Mouse (Mus musculus): ENCODE data around the gene Tbc1d10b. TPM values are rescaled to one million over a fixed set of nuclear protein-coding genes. Genes with fewer than 3 reads are reported as not detected.

The Tbc1d10b gene
- total and polyA plus RNA-seq, 3 experiments, result 37.4 to 70.3 TPM; not detected in 1

DNA sequence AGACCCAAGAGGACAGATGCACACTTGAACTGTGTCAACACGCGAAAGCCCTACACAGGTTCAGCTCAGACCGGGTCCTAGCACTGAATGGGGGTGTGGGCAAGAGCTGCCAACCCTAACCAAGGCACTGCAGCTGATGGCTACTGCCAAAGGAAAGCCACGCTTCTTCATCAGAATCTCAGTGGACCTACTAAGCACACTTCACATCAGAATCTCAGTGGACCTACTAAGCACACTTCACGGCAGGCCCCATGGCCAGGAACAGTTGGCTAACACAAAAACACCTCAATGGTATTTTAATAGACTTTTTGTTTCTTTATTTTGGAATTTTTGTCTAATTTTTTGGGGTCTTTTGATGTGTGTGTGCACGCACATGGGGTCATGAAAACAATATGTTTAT, 55.8 kb downstream of the Tbc1d10b start:
- H3K27me3 ChIP-seq (ENCODE audit: control insufficient read depth in 1 of 2, insufficient read depth in 2 of 2, low read length in 2 of 2), result no peaks in the 10 kb centered on the region
- peaks cover 0 to 10% of the 10 kb centered on the region in 2 experiments; a peak in 2 of 4 replicates for H3K36me3 ChIP-seq (ENCODE audit: control insufficient read depth in 1 of 2, insufficient read depth in 2 of 2, low read length in 2 of 2)
- H3K9ac ChIP-seq (ENCODE audit: control insufficient read depth, low read depth, low read length, poor library complexity, severe bottlenecking), result no peak overlapping the region
- no peak for DNase-seq (ENCODE audit: low read depth, low spot score)
- H3K27ac ChIP-seq (ENCODE audit: control insufficient read depth, low read depth, low read length), result no peak overlapping the region
- H3K9me3 ChIP-seq (replicated peaks; ENCODE audit: insufficient read depth, low read length), result no peaks in the 10 kb centered on the region
- H3K4me3 ChIP-seq (ENCODE audit: control insufficient read depth in 1 of 2, insufficient read depth in 1 of 2, low read depth in 2 of 2, low read length in 2 of 2), result no peak overlapping the region
- H3K79me2 ChIP-seq (ENCODE audit: control insufficient read depth, insufficient read depth, low read length, poor library complexity), result no peaks in the 10 kb centered on the region
- TF ChIP-seq USF1 (IDR thresholded peaks at IDR 0.05; ENCODE audit: low read depth, low read length), result no peak
- no peak for TF ChIP-seq MAX (IDR thresholded peaks at IDR 0.05; ENCODE audit: low read length)
- no peak for TF ChIP-seq CHD2 (IDR thresholded peaks at IDR 0.05; ENCODE audit: low read length)
- TF ChIP-seq ZMIZ1 (IDR thresholded peaks at IDR 0.05; ENCODE audit: low read depth, low read length), result no peak
- peak; percentile 87 for TF ChIP-seq ZKSCAN1 (IDR thresholded peaks at IDR 0.05; ENCODE audit: low read depth, low read length)
- TF ChIP-seq BHLHE40 (IDR thresholded peaks at IDR 0.05; ENCODE audit: borderline replicate concordance, low read depth, low read length), result no peak
- no peak for TF ChIP-seq CHD1 (IDR thresholded peaks at IDR 0.05; ENCODE audit: low read depth, low read length)
- no peak for TF ChIP-seq TAL1 (IDR thresholded peaks at IDR 0.05; ENCODE audit: low read length)
- peaks cover 3 to 9% of the 10 kb centered on the region in 2 experiments; a peak in 3 of 4 replicates for H3K4me1 ChIP-seq (ENCODE audit: control insufficient read depth in 1 of 2, insufficient read depth in 2 of 2, low read length in 2 of 2)

DNA sequence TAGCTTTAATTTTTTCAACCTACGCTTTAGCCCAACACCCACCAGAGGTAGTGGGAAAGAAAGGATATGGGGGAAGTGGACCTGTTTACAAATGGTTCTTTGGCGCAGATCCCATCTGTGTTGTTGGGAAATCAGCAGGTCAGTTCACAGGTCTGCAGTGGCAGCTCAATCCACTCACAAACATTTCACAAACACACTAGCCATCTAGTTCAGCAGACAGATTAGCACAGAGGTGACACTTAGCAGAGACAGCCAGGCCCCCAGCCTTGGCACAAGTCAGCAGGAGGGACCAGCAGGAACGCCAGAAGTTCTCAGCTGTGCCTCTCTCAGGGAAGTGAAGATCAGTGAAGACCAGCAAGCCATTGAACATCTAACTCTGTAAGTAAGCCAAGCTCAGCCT, 60.4 kb downstream of the Tbc1d10b start:
- Histone ChIP-seq H3K4me1 (ENCODE audit: control insufficient read depth in 1 of 2, insufficient read depth in 2 of 2, low read length in 2 of 2) (peaks cover 15 to 31% of the 10 kb centered on the region in 2 experiments), H3K9me3 (replicated peaks; ENCODE audit: insufficient read depth, low read length) (no peaks in the 10 kb centered on the region), H3K4me3 (ENCODE audit: control insufficient read depth in 1 of 2, insufficient read depth in 1 of 2, low read depth in 2 of 2, low read length in 2 of 2) (no peak overlapping the region), H3K9ac (ENCODE audit: control insufficient read depth, low read depth, low read length, poor library complexity, severe bottlenecking) (no peak overlapping the region), H3K36me3 (ENCODE audit: control insufficient read depth in 1 of 2, insufficient read depth in 2 of 2, low read length in 2 of 2) (peaks cover 0 to 24% of the 10 kb centered on the region in 2 experiments; a peak in 2 of 4 replicates), H3K27me3 (ENCODE audit: control insufficient read depth in 1 of 2, insufficient read depth in 2 of 2, low read length in 2 of 2) (no peaks in the 10 kb centered on the region), H3K27ac (ENCODE audit: control insufficient read depth, low read depth, low read length) (no peak overlapping the region), H3K79me2 (ENCODE audit: control insufficient read depth, insufficient read depth, low read length, poor library complexity) (no peaks in the 10 kb centered on the region)
- TF ChIP-seq EP300 (IDR thresholded peaks at IDR 0.05; ENCODE audit: low read depth in 1 of 2, low read length in 2 of 2) (no peak), BHLHE40 (IDR thresholded peaks at IDR 0.05; ENCODE audit: borderline replicate concordance, low read depth, low read length) (no peak), MXI1 (IDR thresholded peaks at IDR 0.05; ENCODE audit: low read depth, low read length) (no peak), CHD2 (IDR thresholded peaks at IDR 0.05; ENCODE audit: low read length) (no peak), TAL1 (IDR thresholded peaks at IDR 0.05; ENCODE audit: low read length) (no peak)
- no peak for DNase-seq (ENCODE audit: low read depth, low spot score)

Other genes with a start within 250 kb of the Tbc1d10b start
- gene Cdipt, start 232.6 kb downstream of the Tbc1d10b start, total RNA-seq (2012; rRNA removed), result 72.5 and 98.4 TPM in 2 replicates
- 100 to 1,000 TPM in 1 of 2 experiments, not detected in 1; 151 TPM for gene Cdipt, start 232.6 kb downstream of the Tbc1d10b start, polyA plus RNA-seq (2012; ENCODE audit: insufficient read depth in 1 of 2, insufficient read length in 2 of 2, low read depth in 1 of 2, low replicate concordance in 2 of 2, missing spikeins in 1 of 2)
- 0.35 and 0.49 TPM in 2 replicates for gene Cdiptos, start 232.4 kb downstream of the Tbc1d10b start, total RNA-seq (2012; rRNA removed)
- gene Cdiptos, start 232.4 kb downstream of the Tbc1d10b start, polyA plus RNA-seq (2012; ENCODE audit: insufficient read depth in 1 of 2, insufficient read length in 2 of 2, low read depth in 1 of 2, low replicate concordance in 2 of 2, missing spikeins in 1 of 2), result 1 to 10 TPM in 1 of 2 experiments, not detected in 1; 1.8 TPM
- gene Mvp, start 193.8 kb downstream of the Tbc1d10b start, total RNA-seq (2012; rRNA removed), result 19.4 and 19.8 TPM in 2 replicates
- gene Mvp, start 193.8 kb downstream of the Tbc1d10b start, polyA plus RNA-seq (2012; ENCODE audit: insufficient read depth in 1 of 2, insufficient read length in 2 of 2, low read depth in 1 of 2, low replicate concordance in 2 of 2, missing spikeins in 1 of 2), result 10 to 100 TPM in 1 of 2 experiments, not detected in 1; 20.6 TPM
- gene Pagr1b, start 192.0 kb downstream of the Tbc1d10b start, total RNA-seq (2012; rRNA removed), result 0.39 TPM in 1 of 2 replicates, not detected in the other
- gene Pagr1b, start 192.0 kb downstream of the Tbc1d10b start, polyA plus RNA-seq (2012; ENCODE audit: insufficient read depth in 1 of 2, insufficient read length in 2 of 2, low read depth in 1 of 2, low replicate concordance in 2 of 2, missing spikeins in 1 of 2), result 1 to 10 TPM in 1 of 2 experiments, not detected in 1; 4.5 TPM
- gene Pagr1a, start 191.1 kb downstream of the Tbc1d10b start, total RNA-seq (2012; rRNA removed), result 55.4 and 60.2 TPM in 2 replicates
- gene Pagr1a, start 191.1 kb downstream of the Tbc1d10b start, polyA plus RNA-seq (2012; ENCODE audit: insufficient read depth in 1 of 2, insufficient read length in 2 of 2, low read depth in 1 of 2, low replicate concordance in 2 of 2, missing spikeins in 1 of 2), result 10 to 100 TPM in 1 of 2 experiments, not detected in 1; 85.9 TPM
- gene Gm42742, start 187.4 kb downstream of the Tbc1d10b start, total RNA-seq (2012; rRNA removed), result 13.8 and 20.5 TPM in 2 replicates
- 10 to 100 TPM in 1 of 2 experiments, not detected in 1; 27.2 TPM for gene Gm42742, start 187.4 kb downstream of the Tbc1d10b start, polyA plus RNA-seq (2012; ENCODE audit: insufficient read depth in 1 of 2, insufficient read length in 2 of 2, low read depth in 1 of 2, low replicate concordance in 2 of 2, missing spikeins in 1 of 2)
- gene Prrt2, start 187.3 kb downstream of the Tbc1d10b start, total RNA-seq (2012; rRNA removed), result 0.12 and 0.13 TPM in 2 replicates
- 1 to 10 TPM in 1 of 2 experiments, not detected in 1; 1.4 TPM for gene Prrt2, start 187.3 kb downstream of the Tbc1d10b start, polyA plus RNA-seq (2012; ENCODE audit: insufficient read depth in 1 of 2, insufficient read length in 2 of 2, low read depth in 1 of 2, low replicate concordance in 2 of 2, missing spikeins in 1 of 2)
- gene Maz, start 181.4 kb downstream of the Tbc1d10b start, total RNA-seq (2012; rRNA removed), result 231 and 234 TPM in 2 replicates
- 100 to 1,000 TPM in 1 of 2 experiments, not detected in 1; 540 TPM for gene Maz, start 181.4 kb downstream of the Tbc1d10b start, polyA plus RNA-seq (2012; ENCODE audit: insufficient read depth in 1 of 2, insufficient read length in 2 of 2, low read depth in 1 of 2, low replicate concordance in 2 of 2, missing spikeins in 1 of 2)
- 57.7 and 75.7 TPM in 2 replicates for gene Kif22, start 166.0 kb downstream of the Tbc1d10b start, total RNA-seq (2012; rRNA removed)
- 100 to 1,000 TPM; 119 to 298 TPM for gene Kif22, start 166.0 kb downstream of the Tbc1d10b start, polyA plus RNA-seq (2012; ENCODE audit: insufficient read depth in 1 of 2, insufficient read length in 2 of 2, low read depth in 1 of 2, low replicate concordance in 2 of 2, missing spikeins in 1 of 2)
- 57.1 and 89.3 TPM in 2 replicates for gene Zg16, start 121.1 kb downstream of the Tbc1d10b start, total RNA-seq (2012; rRNA removed)
- gene Zg16, start 121.1 kb downstream of the Tbc1d10b start, polyA plus RNA-seq (2012; ENCODE audit: insufficient read depth in 1 of 2, insufficient read length in 2 of 2, low read depth in 1 of 2, low replicate concordance in 2 of 2, missing spikeins in 1 of 2), result 10 to 100 TPM in 1 of 2 experiments, not detected in 1; 50.4 TPM
- gene AI467606, start 117.1 kb downstream of the Tbc1d10b start, total RNA-seq (2012; rRNA removed), result 51.1 and 54.9 TPM in 2 replicates
- 100 to 1,000 TPM in 1 of 2 experiments, 10 to 100 TPM in 1; 79.4 to 101 TPM for gene AI467606, start 117.1 kb downstream of the Tbc1d10b start, polyA plus RNA-seq (2012; ENCODE audit: insufficient read depth in 1 of 2, insufficient read length in 2 of 2, low read depth in 1 of 2, low replicate concordance in 2 of 2, missing spikeins in 1 of 2)
- gene Qprt, start 86.2 kb downstream of the Tbc1d10b start, total RNA-seq (2012; rRNA removed), result 2.5 and 2.7 TPM in 2 replicates
- gene Qprt, start 86.2 kb downstream of the Tbc1d10b start, polyA plus RNA-seq (2012; ENCODE audit: insufficient read depth in 1 of 2, insufficient read length in 2 of 2, low read depth in 1 of 2, low replicate concordance in 2 of 2, missing spikeins in 1 of 2), result 1 to 10 TPM in 1 of 2 experiments, not detected in 1; 3.7 TPM
- 169 and 182 TPM in 2 replicates for gene Spn, start 70.6 kb downstream of the Tbc1d10b start, total RNA-seq (2012; rRNA removed)
- gene Spn, start 70.6 kb downstream of the Tbc1d10b start, polyA plus RNA-seq (2012; ENCODE audit: insufficient read depth in 1 of 2, insufficient read length in 2 of 2, low read depth in 1 of 2, low replicate concordance in 2 of 2, missing spikeins in 1 of 2), result 100 to 1,000 TPM; 135 to 184 TPM
- 55.6 and 64.8 TPM in 2 replicates for gene Cd2bp2, start 12.4 kb downstream of the Tbc1d10b start, total RNA-seq (2012; rRNA removed)
- 10 to 100 TPM in 1 of 2 experiments, not detected in 1; 56.7 TPM for gene Cd2bp2, start 12.4 kb downstream of the Tbc1d10b start, polyA plus RNA-seq (2012; ENCODE audit: insufficient read depth in 1 of 2, insufficient read length in 2 of 2, low read depth in 1 of 2, low replicate concordance in 2 of 2, missing spikeins in 1 of 2)
- gene Mylpf, start 422 bp upstream of the Tbc1d10b start, total RNA-seq (2012; rRNA removed), result 8.3 and 11.2 TPM in 2 replicates
- gene Mylpf, start 422 bp upstream of the Tbc1d10b start, polyA plus RNA-seq (2012; ENCODE audit: insufficient read depth in 1 of 2, insufficient read length in 2 of 2, low read depth in 1 of 2, low replicate concordance in 2 of 2, missing spikeins in 1 of 2), result 1 to 10 TPM in 1 of 2 experiments, not detected in 1; 9.1 TPM
- gene Zfp553, start 24.6 kb upstream of the Tbc1d10b start, total RNA-seq (2012; rRNA removed), result 13.9 and 14.6 TPM in 2 replicates
- gene Zfp553, start 24.6 kb upstream of the Tbc1d10b start, polyA plus RNA-seq (2012; ENCODE audit: insufficient read depth in 1 of 2, insufficient read length in 2 of 2, low read depth in 1 of 2, low replicate concordance in 2 of 2, missing spikeins in 1 of 2), result 10 to 100 TPM in 1 of 2 experiments, not detected in 1; 19.0 TPM
- 30.6 and 41.3 TPM in 2 replicates for gene Sept1, start 24.7 kb upstream of the Tbc1d10b start, total RNA-seq (2012; rRNA removed)
- gene Sept1, start 24.7 kb upstream of the Tbc1d10b start, polyA plus RNA-seq (2012; ENCODE audit: insufficient read depth in 1 of 2, insufficient read length in 2 of 2, low read depth in 1 of 2, low replicate concordance in 2 of 2, missing spikeins in 1 of 2), result 100 to 1,000 TPM in 1 of 2 experiments, not detected in 1; 116 TPM
- gene Zfp771, start 35.8 kb upstream of the Tbc1d10b start, total RNA-seq (2012; rRNA removed), result 33.4 and 37.6 TPM in 2 replicates
- 10 to 100 TPM in 1 of 2 experiments, not detected in 1; 58.3 TPM for gene Zfp771, start 35.8 kb upstream of the Tbc1d10b start, polyA plus RNA-seq (2012; ENCODE audit: insufficient read depth in 1 of 2, insufficient read length in 2 of 2, low read depth in 1 of 2, low replicate concordance in 2 of 2, missing spikeins in 1 of 2)
- gene Dctpp1, start 52.2 kb upstream of the Tbc1d10b start, total RNA-seq (2012; rRNA removed), result 238 and 253 TPM in 2 replicates
- gene Dctpp1, start 52.2 kb upstream of the Tbc1d10b start, polyA plus RNA-seq (2012; ENCODE audit: insufficient read depth in 1 of 2, insufficient read length in 2 of 2, low read depth in 1 of 2, low replicate concordance in 2 of 2, missing spikeins in 1 of 2), result 100 to 1,000 TPM in 1 of 2 experiments, not detected in 1; 290 TPM
- gene Sephs2, start 65.6 kb upstream of the Tbc1d10b start, total RNA-seq (2012; rRNA removed), result 177 and 182 TPM in 2 replicates
- gene Sephs2, start 65.6 kb upstream of the Tbc1d10b start, polyA plus RNA-seq (2012; ENCODE audit: insufficient read depth in 1 of 2, insufficient read length in 2 of 2, low read depth in 1 of 2, low replicate concordance in 2 of 2, missing spikeins in 1 of 2), result 100 to 1,000 TPM in 1 of 2 experiments, not detected in 1; 109 TPM
- 0.92 and 1.3 TPM in 2 replicates for gene Itgal, start 87.8 kb upstream of the Tbc1d10b start, total RNA-seq (2012; rRNA removed)
- gene Itgal, start 87.8 kb upstream of the Tbc1d10b start, polyA plus RNA-seq (2012; ENCODE audit: insufficient read depth in 1 of 2, insufficient read length in 2 of 2, low read depth in 1 of 2, low replicate concordance in 2 of 2, missing spikeins in 1 of 2), result 1 to 10 TPM in 1 of 2 experiments, not detected in 1; 9.7 TPM
- 4.3 and 5.4 TPM in 2 replicates for gene Zfp768, start 137.1 kb upstream of the Tbc1d10b start, total RNA-seq (2012; rRNA removed)
- gene Zfp768, start 137.1 kb upstream of the Tbc1d10b start, polyA plus RNA-seq (2012; ENCODE audit: insufficient read depth in 1 of 2, insufficient read length in 2 of 2, low read depth in 1 of 2, low replicate concordance in 2 of 2, missing spikeins in 1 of 2), result 10 to 100 TPM in 1 of 2 experiments, not detected in 1; 12.0 TPM
- 6.9 and 7.5 TPM in 2 replicates for gene Zfp747, start 167.6 kb upstream of the Tbc1d10b start, total RNA-seq (2012; rRNA removed)
- gene Zfp747, start 167.6 kb upstream of the Tbc1d10b start, polyA plus RNA-seq (2012; ENCODE audit: insufficient read depth in 1 of 2, insufficient read length in 2 of 2, low read depth in 1 of 2, low replicate concordance in 2 of 2, missing spikeins in 1 of 2), result 1 to 10 TPM in 1 of 2 experiments, not detected in 1; 6.2 TPM
- 1.4 and 2.1 TPM in 2 replicates for gene 9130019O22Rik, start 178.7 kb upstream of the Tbc1d10b start, total RNA-seq (2012; rRNA removed)
- 1 to 10 TPM in 1 of 2 experiments, not detected in 1; 1.5 TPM for gene 9130019O22Rik, start 178.7 kb upstream of the Tbc1d10b start, polyA plus RNA-seq (2012; ENCODE audit: insufficient read depth in 1 of 2, insufficient read length in 2 of 2, low read depth in 1 of 2, low replicate concordance in 2 of 2, missing spikeins in 1 of 2)
- gene E430018J23Rik, start 185.2 kb upstream of the Tbc1d10b start, total RNA-seq (2012; rRNA removed), result 2.3 and 2.5 TPM in 2 replicates
- gene E430018J23Rik, start 185.2 kb upstream of the Tbc1d10b start, polyA plus RNA-seq (2012; ENCODE audit: insufficient read depth in 1 of 2, insufficient read length in 2 of 2, low read depth in 1 of 2, low replicate concordance in 2 of 2, missing spikeins in 1 of 2), result 1 to 10 TPM in 1 of 2 experiments, not detected in 1; 2.1 TPM
- gene Zfp764, start 198.4 kb upstream of the Tbc1d10b start, total RNA-seq (2012; rRNA removed), result 3.7 and 4.1 TPM in 2 replicates
- 1 to 10 TPM in 1 of 2 experiments, not detected in 1; 3.1 TPM for gene Zfp764, start 198.4 kb upstream of the Tbc1d10b start, polyA plus RNA-seq (2012; ENCODE audit: insufficient read depth in 1 of 2, insufficient read length in 2 of 2, low read depth in 1 of 2, low replicate concordance in 2 of 2, missing spikeins in 1 of 2)
- 8.6 and 11.1 TPM in 2 replicates for gene Zfp688, start 213.6 kb upstream of the Tbc1d10b start, total RNA-seq (2012; rRNA removed)
- 10 to 100 TPM in 1 of 2 experiments, not detected in 1; 18.1 TPM for gene Zfp688, start 213.6 kb upstream of the Tbc1d10b start, polyA plus RNA-seq (2012; ENCODE audit: insufficient read depth in 1 of 2, insufficient read length in 2 of 2, low read depth in 1 of 2, low replicate concordance in 2 of 2, missing spikeins in 1 of 2)
- 4.0 and 4.9 TPM in 2 replicates for gene Zfp689, start 240.7 kb upstream of the Tbc1d10b start, total RNA-seq (2012; rRNA removed)
- gene Zfp689, start 240.7 kb upstream of the Tbc1d10b start, polyA plus RNA-seq (2012; ENCODE audit: insufficient read depth in 1 of 2, insufficient read length in 2 of 2, low read depth in 1 of 2, low replicate concordance in 2 of 2, missing spikeins in 1 of 2), result 1 to 10 TPM in 1 of 2 experiments, not detected in 1; 7.2 TPM

Data from MEL (cell line).